Mouse (Mus musculus): ENCODE results near the gene Cyp26c1.

Cyp26c1 gene

DNA sequence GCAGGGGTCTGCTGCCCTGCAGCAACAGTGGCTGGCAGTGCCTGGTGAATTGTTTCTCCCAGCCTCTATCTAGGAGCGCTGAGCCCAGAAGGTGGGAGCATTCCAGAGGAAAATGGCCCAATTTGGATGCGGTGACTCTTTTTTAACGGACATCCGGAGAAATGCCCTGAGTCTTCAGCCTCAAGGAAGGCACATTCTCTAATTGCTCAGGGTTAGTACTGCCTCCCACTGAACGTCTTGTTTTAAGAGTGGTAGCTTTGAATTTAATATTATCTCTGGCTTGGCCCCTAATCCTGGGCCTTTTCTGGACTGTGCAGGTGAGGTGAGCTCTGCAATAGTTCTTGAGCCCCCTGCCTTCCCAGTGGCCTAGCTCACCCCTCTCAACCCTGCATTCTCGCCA lies at the start of gene Cyp26c1:
Gene Cyp26c1 (plus strand): TSS at position 301 of the 400 bp plus-strand sequence.
- no peak for DNase-seq (ENCODE audit: low spot score)

DNA sequence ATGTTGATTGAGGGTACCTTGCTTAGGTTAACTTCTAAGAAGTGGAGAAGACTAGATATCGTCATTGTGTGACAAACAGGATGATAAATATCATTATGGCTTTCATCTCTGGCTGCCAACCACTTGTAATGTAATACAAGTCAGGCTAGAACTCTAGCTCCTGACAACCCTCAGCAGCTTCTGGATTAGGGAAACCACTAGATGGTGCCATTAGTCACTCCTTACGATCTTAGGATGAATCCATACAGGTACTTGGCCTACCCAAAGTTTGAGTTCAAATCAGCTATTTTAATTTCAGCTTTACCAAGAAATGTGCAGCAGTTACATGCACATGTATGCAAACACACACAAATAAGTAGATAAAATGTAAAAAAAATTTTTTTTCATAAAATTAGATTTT lies 37.4 kb upstream of the Cyp26c1 start:
- no peak for DNase-seq (ENCODE audit: low spot score)

DNA sequence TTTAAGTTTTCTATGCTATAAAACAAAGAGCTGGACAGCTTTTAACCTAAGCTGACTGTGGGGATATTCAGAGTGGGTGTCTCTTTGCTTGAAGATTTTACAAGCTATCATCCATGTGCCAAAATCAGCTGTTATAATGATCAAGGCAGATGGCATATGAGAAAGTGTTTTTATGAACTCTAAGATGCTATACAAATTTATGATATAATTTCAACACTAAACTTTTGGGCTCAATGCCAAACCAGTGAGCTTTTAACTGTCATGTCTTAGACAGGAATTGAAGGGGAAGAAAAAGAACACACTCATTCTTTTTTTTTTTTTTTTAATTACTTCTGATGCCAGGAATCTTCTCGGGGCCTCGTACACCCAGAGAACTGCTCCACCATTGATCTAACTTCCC lies 34.9 kb upstream of the Cyp26c1 start:
- no peak for DNase-seq (ENCODE audit: low spot score)

DNA sequence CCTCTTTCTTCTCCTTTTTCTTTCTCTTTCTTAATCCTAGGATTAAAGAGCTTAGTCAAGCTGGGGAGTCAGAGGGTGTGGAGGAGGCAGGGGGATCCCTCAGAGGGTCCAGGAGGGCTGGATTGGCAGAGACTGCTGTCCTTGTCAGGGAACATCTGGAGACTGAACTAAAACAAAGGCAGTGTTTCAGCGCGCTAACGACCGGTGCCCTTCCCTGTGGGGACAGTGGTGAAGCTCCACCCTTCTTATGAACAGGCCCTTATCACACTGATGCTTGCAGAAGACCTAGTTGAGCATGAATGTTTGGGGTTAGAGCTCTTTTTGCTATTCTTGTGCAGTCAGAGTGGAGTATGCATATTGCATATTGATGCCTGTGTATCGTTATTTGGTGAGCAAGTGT lies 31.4 kb upstream of the Cyp26c1 start:
- DNase-seq (ENCODE audit: low spot score) = no peak

DNA sequence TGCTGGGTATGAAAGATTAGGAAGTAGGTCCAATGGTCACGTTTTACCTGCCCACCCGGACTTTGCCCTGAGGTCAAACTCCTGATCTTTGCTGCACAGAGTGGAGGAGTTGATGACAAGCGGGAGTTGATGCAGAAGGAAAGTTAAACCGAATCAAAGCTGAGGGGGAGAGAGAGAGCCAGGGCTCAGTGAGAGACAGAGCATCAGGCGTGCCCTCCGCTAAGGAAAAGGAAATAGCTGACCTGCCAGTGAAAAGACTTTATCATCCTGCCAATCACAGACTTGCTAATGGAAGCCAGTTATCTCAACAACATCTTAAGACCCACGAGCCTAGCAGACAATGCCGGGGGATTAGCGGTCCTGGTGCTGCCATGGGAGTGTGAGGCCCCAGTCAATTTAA lies 28.9 kb upstream of the Cyp26c1 start:
- DNase-seq (ENCODE audit: low spot score) = no peak

DNA sequence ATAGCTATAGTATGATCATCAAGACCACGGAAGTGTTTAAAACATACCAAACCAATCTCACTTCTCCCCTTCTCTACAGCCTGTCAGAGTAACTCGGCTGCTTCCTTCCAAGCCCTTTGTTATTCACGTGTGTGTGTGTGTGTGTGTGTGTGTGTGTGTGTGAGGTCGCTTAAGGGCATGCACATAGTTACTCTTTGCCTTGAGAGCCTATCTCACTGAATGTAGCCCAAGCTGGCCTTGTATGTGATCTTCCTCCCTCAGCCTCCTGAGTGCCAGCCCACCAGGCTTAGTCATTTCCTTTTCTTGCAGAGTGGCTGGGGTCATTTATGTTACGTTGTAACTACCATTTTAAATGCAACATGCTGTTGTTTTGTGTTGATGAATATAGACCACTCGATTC lies 20.1 kb upstream of the Cyp26c1 start:
- no peak for DNase-seq (ENCODE audit: low spot score)

DNA sequence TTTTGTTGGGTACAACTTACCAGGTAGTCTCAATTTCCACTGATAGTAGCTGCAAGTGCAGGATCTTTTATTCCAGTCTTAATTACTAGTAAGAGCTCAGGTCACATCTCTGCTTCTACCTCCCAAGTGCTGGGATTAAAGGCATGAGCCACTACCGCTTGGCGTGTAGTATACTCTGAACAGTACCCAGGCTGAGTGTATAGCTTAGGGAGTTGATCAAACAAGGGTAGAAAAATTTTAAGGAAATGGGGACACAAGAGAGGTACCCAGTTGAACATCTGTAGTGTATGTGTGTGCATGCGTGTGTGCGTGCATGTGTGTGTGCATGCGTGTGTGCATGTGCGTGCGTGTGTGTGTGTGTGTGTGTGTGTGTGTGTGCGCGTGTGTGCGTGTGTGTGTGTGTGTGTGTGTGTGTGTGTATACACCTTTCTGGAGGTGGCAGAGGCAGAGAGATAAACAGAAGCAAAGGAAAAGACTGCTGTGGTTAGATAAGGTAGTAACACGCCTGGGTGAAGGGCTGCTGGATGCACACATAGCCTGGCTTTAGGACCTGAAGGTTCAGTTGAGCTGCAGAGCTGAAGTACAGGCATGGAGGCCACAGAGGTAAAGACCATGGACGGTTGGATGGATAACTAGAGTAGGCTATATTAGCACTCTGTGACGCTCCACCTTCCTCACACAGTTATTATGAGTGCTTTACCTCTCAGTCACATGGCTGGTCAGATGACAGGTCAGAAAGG lies 17.4 kb upstream of the Cyp26c1 start:
- DNase-seq (ENCODE audit: low spot score) = no peak

DNA sequence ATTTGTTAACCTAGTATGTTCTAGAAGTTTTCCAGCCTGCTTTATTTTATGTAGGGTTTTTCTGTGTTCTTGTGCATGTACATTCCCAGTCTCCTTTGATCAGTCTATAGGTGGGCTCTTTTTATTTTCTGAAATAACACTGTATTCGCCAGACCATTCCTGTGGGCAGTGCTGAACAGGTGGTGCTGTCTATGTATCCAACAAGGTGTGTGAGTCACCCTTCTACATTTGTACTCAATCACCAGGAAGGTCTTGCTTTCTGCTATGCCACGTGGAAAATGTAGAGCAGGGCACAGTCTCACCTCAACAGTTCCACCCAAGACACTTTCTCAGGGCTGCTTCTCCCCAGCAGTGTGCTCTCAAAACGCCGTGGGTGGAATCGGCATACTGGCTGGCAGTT lies 16.7 kb upstream of the Cyp26c1 start:
- no peak for DNase-seq (ENCODE audit: low spot score)

DNA sequence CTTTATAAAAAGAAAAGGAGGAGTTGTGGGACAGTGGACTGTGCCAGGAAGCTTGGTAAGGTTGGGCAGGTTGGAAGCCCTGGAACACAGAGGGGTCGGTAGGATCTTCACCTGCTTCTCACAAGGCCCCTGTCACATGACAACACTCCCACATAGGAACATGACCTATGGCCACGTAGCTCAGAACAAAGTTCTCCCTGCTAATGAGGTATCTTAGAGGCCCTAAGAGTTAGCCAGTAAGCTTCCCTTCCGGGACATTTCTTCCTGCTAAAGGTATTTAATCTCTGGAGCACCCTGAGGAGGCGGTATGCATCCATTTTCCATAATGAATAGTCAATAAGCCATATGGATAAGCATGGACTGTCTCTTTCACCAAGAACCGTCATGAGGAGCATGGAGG lies 15.9 kb upstream of the Cyp26c1 start:
- DNase-seq (ENCODE audit: low spot score) = no peak

DNA sequence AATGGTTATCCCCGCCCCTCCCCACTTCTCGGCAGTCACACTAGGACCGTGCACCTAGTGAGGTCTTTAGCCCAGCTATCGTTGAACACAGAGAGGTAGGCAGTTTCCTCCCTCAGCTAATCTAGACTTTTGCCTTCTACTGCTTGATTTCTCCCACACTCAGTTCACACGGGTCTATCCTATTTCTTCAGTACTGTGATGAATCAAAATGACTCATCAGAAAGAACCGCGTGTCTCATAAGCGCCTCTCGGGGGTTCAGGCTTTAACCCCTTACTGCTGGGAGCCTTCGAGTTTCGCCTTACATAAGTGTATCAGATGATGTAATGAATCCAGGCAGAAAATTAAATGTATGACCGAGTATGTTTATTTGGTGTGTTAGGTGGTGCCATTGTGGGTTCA lies 12.0 kb upstream of the Cyp26c1 start:
- DNase-seq (ENCODE audit: low spot score) = peak; percentile 19

DNA sequence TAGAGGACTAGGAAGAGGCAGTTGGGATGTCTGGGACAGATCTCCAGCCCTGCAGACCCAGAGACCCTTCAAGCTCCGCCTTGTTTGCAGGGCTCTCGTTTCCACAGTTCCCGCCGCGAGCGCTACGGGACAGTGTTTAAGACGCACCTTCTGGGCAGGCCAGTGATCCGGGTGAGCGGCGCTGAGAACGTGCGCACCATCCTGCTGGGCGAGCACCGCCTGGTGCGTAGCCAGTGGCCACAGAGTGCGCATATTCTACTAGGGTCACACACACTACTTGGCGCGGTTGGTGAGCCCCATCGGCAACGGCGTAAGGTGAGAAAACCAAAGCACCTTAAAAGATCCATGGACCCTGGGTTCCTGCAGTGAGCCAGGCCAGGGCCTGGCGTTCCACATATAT lies 966 bp downstream of the Cyp26c1 start:
- DNase-seq (ENCODE audit: low spot score) = no peak

DNA sequence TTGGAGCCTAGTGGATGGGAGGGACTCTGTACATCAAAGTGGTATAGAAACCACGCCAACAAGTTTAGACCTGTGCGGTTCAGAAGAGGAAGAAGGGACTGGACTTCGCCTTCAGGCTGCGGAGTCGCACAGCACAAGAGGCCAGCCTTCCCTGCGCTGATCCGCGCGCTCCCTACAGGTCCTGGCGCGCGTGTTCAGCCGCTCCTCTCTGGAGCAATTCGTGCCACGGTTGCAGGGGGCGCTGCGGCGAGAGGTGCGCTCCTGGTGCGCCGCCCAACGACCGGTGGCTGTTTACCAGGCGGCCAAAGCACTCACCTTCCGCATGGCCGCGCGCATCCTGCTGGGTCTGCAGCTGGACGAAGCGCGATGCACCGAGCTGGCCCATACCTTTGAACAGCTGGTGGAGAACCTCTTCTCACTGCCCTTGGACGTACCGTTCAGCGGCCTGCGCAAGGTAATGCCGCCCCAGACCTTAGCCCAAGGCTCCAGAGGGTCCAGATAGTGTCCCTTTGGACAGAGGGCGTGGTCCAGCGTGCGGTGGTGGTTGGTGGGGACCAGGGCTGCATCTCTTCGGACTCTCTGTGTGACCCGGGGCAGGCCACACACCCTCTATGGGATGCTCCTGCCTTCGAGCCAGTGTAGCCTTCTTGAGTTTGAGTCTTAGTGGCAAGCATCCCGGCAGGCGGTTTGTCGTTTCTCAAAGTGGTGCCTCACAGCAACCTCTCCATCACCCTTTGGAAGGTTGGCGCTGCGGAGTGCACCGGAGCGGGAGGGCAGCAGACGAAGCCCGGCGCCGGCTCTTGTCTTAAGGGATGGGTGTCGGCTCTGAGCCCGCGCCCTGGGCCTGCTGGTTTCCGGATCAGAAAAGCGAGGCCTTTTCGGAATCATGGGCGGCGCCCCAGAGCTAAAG lies 1.8 kb downstream of the Cyp26c1 start:
- peak; percentile 45 for DNase-seq (ENCODE audit: low spot score)

DNA sequence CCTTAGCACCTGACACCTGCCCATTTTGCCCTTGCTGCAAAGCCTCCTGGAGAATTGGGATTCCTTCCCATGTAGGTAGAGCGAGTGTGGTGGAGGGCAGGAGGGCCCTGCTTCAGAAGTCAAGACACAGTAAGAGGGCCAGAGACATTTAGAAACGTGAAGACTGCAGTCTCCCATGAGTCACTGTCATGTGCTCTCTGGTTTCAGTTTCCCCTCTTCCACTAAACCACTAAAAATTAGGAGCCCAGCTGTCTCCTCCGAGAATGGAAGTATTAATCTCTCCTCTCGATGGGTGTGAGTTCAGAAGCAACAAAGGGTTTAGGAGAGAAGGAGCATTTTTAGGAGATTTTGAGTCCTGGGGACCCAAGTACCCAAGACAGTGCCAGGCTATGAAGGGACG lies 4.1 kb downstream of the Cyp26c1 start:
- DNase-seq (ENCODE audit: low spot score) = no peak

DNA sequence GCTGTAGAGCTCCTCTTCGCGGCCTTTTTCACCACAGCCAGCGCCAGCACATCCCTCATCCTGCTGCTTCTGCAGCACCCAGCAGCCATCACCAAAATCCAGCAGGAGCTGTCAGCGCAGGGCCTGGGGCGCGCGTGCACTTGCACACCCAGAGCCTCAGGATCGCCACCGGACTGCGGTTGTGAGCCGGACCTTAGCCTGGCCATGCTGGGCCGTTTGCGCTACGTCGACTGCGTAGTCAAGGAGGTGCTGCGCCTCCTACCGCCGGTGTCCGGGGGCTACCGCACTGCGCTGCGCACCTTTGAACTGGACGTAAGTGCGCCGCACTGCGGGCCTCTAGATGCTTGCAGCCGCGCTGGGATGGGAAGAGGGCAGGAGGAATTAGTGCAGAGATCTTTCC lies 5.3 kb downstream of the Cyp26c1 start:
- no peak for DNase-seq (ENCODE audit: low spot score)

DNA sequence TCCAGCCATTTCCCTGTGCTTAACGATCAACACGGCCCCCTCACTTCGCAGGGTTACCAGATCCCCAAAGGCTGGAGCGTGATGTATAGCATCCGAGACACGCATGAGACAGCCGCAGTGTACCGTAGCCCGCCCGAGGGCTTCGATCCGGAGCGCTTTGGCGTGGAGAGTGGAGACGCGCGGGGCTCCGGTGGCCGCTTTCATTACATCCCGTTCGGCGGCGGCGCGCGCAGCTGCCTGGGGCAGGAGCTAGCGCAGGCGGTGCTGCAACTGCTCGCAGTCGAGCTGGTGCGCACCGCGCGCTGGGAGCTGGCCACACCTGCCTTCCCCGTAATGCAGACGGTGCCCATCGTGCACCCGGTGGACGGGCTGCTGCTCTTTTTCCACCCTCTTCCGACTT lies 7.5 kb downstream of the Cyp26c1 start:
- DNase-seq (ENCODE audit: low spot score) = peak; percentile 54

DNA sequence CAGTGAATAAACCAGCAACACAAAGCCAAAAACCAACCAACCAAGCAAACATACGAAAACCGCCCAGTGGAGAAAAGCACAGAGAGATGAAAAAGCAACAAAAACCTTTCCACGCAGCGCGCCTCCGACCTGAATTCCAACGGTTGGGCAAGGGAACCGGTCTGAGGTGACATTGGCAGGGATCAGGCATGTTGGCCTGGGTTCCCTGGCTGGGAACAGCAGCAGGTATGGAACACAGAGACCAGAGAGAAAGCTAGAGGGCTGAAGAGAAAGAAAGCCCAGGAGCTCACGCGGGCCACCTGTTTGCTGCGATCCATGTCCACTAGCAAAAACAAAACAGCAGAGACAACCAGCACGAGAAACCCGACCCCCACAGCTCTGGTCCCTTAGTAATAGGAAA lies 9.8 kb downstream of the Cyp26c1 start:
- DNase-seq (ENCODE audit: low spot score) = no peak

DNA sequence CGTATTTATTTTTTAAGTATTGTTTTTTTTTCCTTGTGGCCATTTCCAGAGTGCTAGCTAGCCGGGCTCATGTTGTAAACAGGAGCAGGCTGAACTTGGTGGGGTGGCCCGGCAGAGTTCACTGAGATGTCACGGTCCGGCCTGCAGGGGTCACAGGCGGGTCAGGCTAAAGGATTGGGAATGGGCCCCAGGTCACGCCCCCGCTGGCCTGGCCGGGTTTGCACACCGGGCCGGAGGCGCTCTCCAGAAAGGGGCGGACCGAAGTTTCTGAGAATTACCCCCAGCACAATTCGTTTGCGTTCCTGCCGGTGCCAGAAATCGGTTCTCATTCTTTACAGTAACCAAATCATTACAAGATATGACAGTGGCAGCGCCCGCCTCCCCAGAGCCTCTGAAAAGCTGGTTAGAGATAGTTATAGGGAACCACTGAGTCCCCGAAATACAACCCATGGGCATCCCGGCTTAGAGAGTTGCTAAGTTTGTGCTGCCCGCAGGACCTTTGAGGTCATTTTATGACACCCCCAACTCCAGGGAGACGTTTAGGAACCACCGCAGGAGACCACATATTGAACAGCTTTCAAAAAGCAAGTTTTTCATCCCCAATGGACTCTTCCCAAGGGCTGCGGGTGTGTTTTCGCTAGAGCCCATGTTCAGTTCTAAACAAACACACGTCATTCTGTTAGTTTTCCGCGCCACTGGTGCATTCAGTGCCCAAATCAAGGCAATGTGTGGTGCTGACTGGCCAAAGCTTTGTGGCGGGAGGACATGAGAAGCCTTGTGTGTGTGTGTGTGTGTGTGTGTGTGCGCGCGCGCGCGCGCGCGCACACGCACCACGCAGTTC lies 10.6 kb downstream of the Cyp26c1 start:
- peak; percentile 52 for DNase-seq (ENCODE audit: low spot score)

DNA sequence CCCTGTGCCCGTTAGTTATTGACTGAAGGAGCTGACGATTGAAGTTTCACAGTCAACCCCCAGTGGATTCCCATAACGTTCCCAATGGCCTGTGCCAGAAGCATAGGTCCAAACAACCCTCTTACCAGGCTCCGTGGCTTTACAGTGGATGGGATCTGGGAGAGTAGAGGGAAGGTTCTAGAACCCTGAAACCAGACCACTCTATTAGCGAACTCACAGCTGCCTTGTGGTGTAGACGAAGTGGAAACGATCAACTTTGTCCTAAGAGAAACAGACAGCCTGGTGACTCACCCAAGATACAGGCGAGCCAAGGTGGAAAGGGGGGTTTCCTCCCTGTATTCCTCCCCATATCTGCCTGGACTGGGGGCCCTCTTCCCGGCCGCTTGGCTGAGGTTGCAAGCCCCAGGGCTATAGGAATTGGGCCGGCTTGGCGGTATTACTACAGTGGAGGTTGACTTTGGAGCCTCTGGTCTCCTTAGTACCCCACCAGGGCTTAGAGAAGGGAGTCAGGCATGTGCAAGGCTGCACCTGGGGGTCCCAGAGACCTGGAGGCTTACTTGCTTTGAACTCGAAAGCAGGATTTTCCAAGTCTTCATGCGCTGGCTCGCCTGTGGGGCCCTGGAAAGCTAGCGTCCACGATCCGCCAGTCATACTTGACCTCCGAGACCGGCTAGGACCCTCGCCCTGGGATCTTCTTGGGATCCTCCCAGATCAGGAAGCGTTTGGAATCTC lies 11.4 kb downstream of the Cyp26c1 start:
- no peak for DNase-seq (ENCODE audit: low spot score)

DNA sequence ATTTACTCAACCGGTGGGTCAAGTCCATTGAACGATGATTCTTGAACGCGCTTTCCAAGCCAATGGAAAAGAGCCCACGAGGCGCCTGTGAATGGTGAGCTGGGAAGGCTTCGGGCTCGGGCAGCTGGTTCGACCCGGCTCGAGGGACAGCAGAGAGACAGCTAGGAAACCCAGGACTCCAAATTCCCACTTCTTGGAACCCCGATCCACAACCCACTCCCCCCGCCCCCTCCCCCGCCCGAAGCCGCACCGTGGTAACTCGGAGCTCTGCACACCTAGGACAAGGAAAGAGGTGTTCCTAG lies 11.9 kb downstream of the Cyp26c1 start:
- DNase-seq (ENCODE audit: low spot score) = no peak

DNA sequence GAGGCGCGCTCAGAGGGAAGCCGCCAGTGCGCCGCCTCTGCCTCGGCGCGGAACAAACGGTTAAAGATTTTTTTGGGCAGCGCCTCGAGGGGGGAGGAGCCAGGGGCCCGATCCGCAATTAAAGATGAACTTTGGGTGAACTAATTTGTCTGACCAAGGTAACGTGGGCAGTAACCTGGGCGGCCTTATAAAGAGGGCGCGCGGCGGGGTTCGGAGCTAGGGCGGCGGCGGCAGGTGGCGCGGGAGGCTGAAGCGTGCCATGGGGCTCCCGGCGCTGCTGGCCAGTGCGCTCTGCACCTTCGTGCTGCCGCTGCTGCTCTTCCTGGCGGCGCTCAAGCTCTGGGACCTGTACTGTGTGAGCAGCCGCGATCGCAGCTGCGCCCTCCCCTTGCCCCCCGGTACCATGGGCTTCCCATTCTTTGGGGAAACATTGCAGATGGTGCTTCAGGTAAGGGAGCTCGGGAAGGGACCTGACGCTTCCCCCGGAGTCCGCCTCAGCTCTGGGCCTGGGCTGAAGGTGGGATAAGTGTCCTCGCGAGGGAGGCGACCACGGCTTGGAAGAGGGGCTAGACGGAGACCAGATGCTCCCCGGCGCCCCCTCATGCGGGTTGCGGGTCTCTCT lies 12.4 kb downstream of the Cyp26c1 start, which contains the start of gene Cyp26a1:
Gene Cyp26a1 (plus strand): TSS at position 148 of the 622 bp plus-strand sequence.
- peak; percentile 51 for DNase-seq (ENCODE audit: low spot score)

All from testis, postnatal 10 days (tissue).